Mouse (Mus musculus) layer of hippocampus, adult 2 months (tissue): ENCODE results near the gene Bri3bp. TPM values are rescaled to one million over a fixed set of nuclear protein-coding genes. Genes with fewer than 3 reads are reported as not detected.
"Not testable (repeated sequence)": the region's sequence is repeated elsewhere in the genome, so short reads cannot be mapped to it uniquely, and the experiment has no call there.

Source experiments
- DNase-seq, 2 experiments: peaks; one replicate each; pipeline ENCODE4 v3.0.0; 2022; ENCODE audit warnings: low spot score in 2 of 2
- H3K27ac ChIP-seq: fragments of 200-600 bp; 2 replicates; pipeline ENCODE4 v1.8.1; 2022
- H3K4me3 ChIP-seq: fragments of 200-600 bp; 2 replicates; pipeline ENCODE4 v1.8.1; 2022; ENCODE audit warnings: mild to moderate bottlenecking
- CTCF ChIP-seq: fragments of 200-600 bp; conservative IDR thresholded peaks from 2 replicates; pipeline ENCODE4 v1.8.1; 2022; ENCODE audit warnings: antibody characterized with exemption, mild to moderate bottlenecking, moderate library complexity
- total RNA-seq, 2 experiments: library from RNA; stranded (reverse); gene quantifications; 2 replicates each; pipeline ENCODE4 v1.2.3; 2021

The Bri3bp gene
- total RNA-seq, 2 experiments from 2014 or later, result 93.2 to 107 TPM

GRCm38 (mm10) chr5:125486088-125486487 lies 44.7 kb downstream of the Bri3bp start:
- TF ChIP-seq CTCF, result no peak
- no peak overlapping the region for H3K27ac ChIP-seq

GRCm38 (mm10) chr5:125487375-125488115 lies 46.2 kb downstream of the Bri3bp start:
- H3K27ac ChIP-seq, result no peak overlapping the region
- no peak overlapping the region for H3K4me3 ChIP-seq
- DNase-seq, result no peak
- no peak for TF ChIP-seq CTCF

More at GRCm38 (mm10) chr5:125486088-125486487, 44.7 kb downstream of the Bri3bp start:
- H3K4me3 ChIP-seq, result no peak overlapping the region
- DNase-seq, result no peak

GRCm38 (mm10) chr5:125488116-125488455 lies 46.7 kb downstream of the Bri3bp start:
- H3K4me3 ChIP-seq, result no peak overlapping the region
- DNase-seq, result no peak
- H3K27ac ChIP-seq, result peak overlapping the region; percentile 37; the same call in 1 of the 2 replicates
- TF ChIP-seq CTCF, result peak; percentile 73

- 0 out of 2 replicates have a peak overlapping the region, but pooled peaks have one; percentile 37 for H3K27ac ChIP-seq
- not testable (repeated sequence) for H3K4me3 ChIP-seq, DNase-seq
- TF ChIP-seq CTCF, result peak; percentile 42; the same call in 1 of the 2 replicates
Observed at GRCm38 (mm10) chr5:125488953-125489352, 47.6 kb downstream of the Bri3bp start.

- Histone ChIP-seq H3K27ac (peak overlapping the region; percentile 70), H3K4me3 (no peak overlapping the region)
- DNase-seq, result no peak
- no peak for TF ChIP-seq CTCF
Observed at GRCm38 (mm10) chr5:125491107-125491506, 49.7 kb downstream of the Bri3bp start.

GRCm38 (mm10) chr5:125492379-125493092 lies 51.2 kb downstream of the Bri3bp start:
- TF ChIP-seq CTCF, result no peak
- H3K27ac ChIP-seq, result peak overlapping the region; percentile 76
- H3K4me3 ChIP-seq, result no peak overlapping the region
- DNase-seq, result peak; percentile 57

- peak overlapping the region; percentile 76; the same call in 1 of the 2 replicates for H3K27ac ChIP-seq
- TF ChIP-seq CTCF, result no peak
- no peak overlapping the region for H3K4me3 ChIP-seq
- no peak for DNase-seq
Observed at GRCm38 (mm10) chr5:125493093-125493423, 51.7 kb downstream of the Bri3bp start.

- TF ChIP-seq CTCF, result no peak
Observed at GRCm38 (mm10) chr5:125495655-125496054, 54.3 kb downstream of the Bri3bp start.

GRCm38 (mm10) chr5:125497821-125498600 lies 56.6 kb downstream of the Bri3bp start:
- H3K27ac ChIP-seq, result peak overlapping the region; percentile 61; the same call in 1 of the 2 replicates
- H3K4me3 ChIP-seq, result no peak overlapping the region
- TF ChIP-seq CTCF, result peak; percentile 88
- peak; percentile 82 to 85 for DNase-seq

More at GRCm38 (mm10) chr5:125495655-125496054, 54.3 kb downstream of the Bri3bp start:
- Histone ChIP-seq H3K27ac (no peak overlapping the region), H3K4me3 (no peak overlapping the region)
- no peak for DNase-seq

GRCm38 (mm10) chr5:125501505-125501904 lies 60.1 kb downstream of the Bri3bp start:
- Histone ChIP-seq H3K27ac (no peak overlapping the region), H3K4me3 (no peak overlapping the region)
- TF ChIP-seq CTCF, result no peak
- no peak for DNase-seq

GRCm38 (mm10) chr5:125502186-125502585 lies 60.8 kb downstream of the Bri3bp start:
- H3K4me3 ChIP-seq, result no peak overlapping the region
- DNase-seq, result no peak
- TF ChIP-seq CTCF, result no peak
- H3K27ac ChIP-seq, result no peak overlapping the region

GRCm38 (mm10) chr5:125503628-125504027 lies 62.3 kb downstream of the Bri3bp start:
- DNase-seq, result no peak
- Histone ChIP-seq H3K27ac (no peak overlapping the region; the same call in 1 of the 2 replicates), H3K4me3 (no peak overlapping the region)
- no peak for TF ChIP-seq CTCF

- DNase-seq, result no peak
- H3K4me3 ChIP-seq, result no peak overlapping the region
- no peak for TF ChIP-seq CTCF
- H3K27ac ChIP-seq, result peak overlapping the region; percentile 68; the same call in 1 of the 2 replicates
Observed at GRCm38 (mm10) chr5:125504692-125505091, 63.3 kb downstream of the Bri3bp start.
